Mouse (Mus musculus): ENCODE measurements around the gene Arhgap23.

DNA sequence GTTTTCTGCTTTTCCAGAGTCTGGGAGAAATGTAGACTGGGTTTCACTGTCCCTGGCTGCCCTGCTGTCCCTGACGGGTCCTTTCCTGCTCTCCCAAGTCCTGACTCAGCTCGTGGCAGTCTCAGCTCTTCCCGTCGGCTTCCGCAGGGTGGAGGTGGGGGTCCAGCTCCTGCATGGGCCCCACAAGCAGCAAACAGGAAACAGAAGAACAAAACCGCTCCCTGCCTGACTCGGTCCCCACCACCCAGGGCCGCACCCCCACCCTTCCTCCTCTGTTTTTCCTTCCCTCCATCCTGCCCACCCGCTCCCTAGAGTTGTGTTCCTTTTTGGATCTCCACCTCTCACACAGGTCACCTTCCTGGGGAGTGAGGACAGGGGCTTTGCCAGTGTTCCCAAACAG is 23.5 kb downstream of the Arhgap23 start:
- TF ChIP-seq CTCF (conservative IDR thresholded peaks at IDR 0.05; ENCODE audit: insufficient read depth, insufficient read length, low read depth, low read length) = no peak
- TF ChIP-seq POLR2A (IDR thresholded peaks at IDR 0.05; ENCODE audit: low read depth, low read length) = no peak

Measured in kidney, adult 2 months (tissue).